Mouse (Mus musculus): ENCODE measurements around the gene Ncoa6. TPM values are rescaled to one million over a fixed set of nuclear protein-coding genes. Genes with fewer than 3 reads are reported as not detected.

Gene Ncoa6
- polyA plus RNA-seq, 1 experiment from 2014 or later, result 5.0 TPM

DNA sequence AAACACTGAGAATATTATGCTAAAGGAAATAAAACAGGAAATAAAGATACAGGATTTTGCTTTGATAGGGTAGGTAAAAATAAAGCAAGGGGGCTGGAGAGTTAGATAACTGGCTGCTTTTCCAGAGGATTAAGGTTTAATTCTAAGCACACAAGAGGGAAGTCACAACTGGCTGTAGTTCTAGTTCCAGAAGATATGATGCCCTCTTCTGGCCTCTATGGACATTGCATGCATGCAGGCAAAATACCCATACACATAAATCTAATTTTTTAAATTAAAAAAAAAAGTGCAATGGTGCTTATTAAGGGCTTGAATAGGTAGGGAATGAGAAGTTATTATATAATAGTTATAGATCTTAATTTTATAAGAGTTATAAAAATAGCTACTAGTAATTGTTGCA lies 37.2 kb downstream of the Ncoa6 start:
- Histone ChIP-seq H3K4me2 (no peak overlapping the region), H3K4me1 (replicated peaks) (no peaks in the 10 kb centered on the region), H3K4me3 (replicated peaks) (no peak overlapping the region), H3K27ac (replicated peaks) (no peak overlapping the region), H3K36me3 (replicated peaks) (peaks cover 42% of the 10 kb centered on the region), H3K9ac (no peak overlapping the region), H3K9me3 (replicated peaks) (no peaks in the 10 kb centered on the region), H3K27me3 (no peaks in the 10 kb centered on the region)
- no peak for ATAC-seq (ENCODE audit: insufficient read depth)

DNA sequence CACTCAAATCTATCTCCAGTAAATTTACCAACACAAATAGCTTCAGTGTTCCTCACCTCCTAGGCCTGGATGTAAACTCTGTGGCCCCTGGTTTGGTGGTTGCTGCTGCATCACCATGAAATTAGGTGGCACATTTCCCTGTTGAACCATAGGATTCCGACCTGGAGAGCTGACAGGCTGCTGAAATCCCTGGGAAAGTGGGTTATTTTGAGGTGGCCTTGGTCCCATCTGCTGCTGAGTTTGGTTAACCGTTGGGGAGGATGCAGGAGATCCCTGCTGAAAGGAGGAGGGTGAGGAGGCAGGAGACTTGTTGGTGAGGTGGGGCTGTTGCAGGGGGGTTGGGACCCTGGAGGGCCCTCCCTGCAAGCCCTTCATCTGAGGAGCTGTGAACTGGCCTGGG lies 52.8 kb downstream of the Ncoa6 start:
- Histone ChIP-seq H3K9me3 (replicated peaks) (no peaks in the 10 kb centered on the region), H3K36me3 (replicated peaks) (peaks cover 43% of the 10 kb centered on the region), H3K27me3 (no peaks in the 10 kb centered on the region), H3K4me1 (replicated peaks) (no peaks in the 10 kb centered on the region), H3K27ac (replicated peaks) (no peak overlapping the region), H3K4me2 (no peak overlapping the region), H3K4me3 (replicated peaks) (no peak overlapping the region), H3K9ac (no peak overlapping the region)
- ATAC-seq (ENCODE audit: insufficient read depth), result no peak
- 74% methylated on average over 2 of the region's 2 CpGs for WGBS (ENCODE audit: insufficient replicate concordance)

DNA sequence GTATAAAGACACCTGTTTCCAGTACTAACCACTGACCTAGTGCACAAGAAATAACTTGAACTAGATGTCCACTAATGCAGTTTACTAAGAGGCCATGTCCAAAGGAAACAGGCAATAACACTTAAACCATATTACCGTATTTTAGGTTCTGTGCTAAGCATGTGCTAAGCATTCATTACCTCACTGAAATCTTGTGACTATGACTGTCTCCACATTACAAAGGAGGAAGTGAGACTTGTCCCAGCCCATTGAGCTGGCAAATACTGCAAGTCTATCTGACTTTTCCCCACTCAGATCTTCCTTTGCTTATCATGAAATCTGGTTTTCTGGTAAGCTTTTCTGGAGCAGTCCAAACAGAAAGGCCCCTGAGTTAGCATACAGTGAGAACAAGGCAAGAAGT lies 69.1 kb downstream of the Ncoa6 start:
- Histone ChIP-seq H3K4me1 (replicated peaks) (no peaks in the 10 kb centered on the region), H3K9ac (no peak overlapping the region), H3K9me3 (replicated peaks) (no peaks in the 10 kb centered on the region), H3K4me3 (replicated peaks) (no peak overlapping the region), H3K27me3 (no peaks in the 10 kb centered on the region), H3K27ac (replicated peaks) (no peak overlapping the region), H3K4me2 (no peak overlapping the region), H3K36me3 (replicated peaks) (peaks cover 66% of the 10 kb centered on the region)
- ATAC-seq (ENCODE audit: insufficient read depth), result no peak
- WGBS (ENCODE audit: insufficient replicate concordance), result 69% methylated on average over 1 of the region's 1 CpGs

DNA sequence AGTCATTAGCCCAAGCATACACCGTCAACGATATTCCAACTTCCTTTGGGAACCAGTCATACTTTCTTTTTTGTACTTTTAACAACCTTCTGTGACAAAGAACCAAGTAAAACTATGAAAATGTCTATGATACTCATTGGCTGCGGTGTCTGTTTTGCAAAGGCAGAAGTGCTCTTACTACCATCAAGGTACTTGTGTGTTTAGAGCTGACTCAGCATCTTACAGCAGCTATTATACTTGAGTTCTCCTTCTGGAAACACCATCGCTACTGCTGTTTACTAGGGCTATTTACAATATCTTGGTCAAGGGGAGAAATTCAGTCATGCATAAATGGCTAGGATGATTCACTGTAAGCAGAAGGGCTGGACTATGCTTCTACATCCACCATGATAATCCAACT lies 71.8 kb downstream of the Ncoa6 start:
- Histone ChIP-seq H3K9me3 (replicated peaks) (no peaks in the 10 kb centered on the region), H3K27ac (replicated peaks) (no peak overlapping the region), H3K4me3 (replicated peaks) (no peak overlapping the region), H3K36me3 (replicated peaks) (peaks cover 56% of the 10 kb centered on the region), H3K4me1 (replicated peaks) (no peaks in the 10 kb centered on the region), H3K9ac (no peak overlapping the region), H3K27me3 (no peaks in the 10 kb centered on the region), H3K4me2 (no peak overlapping the region)
- 88% methylated on average over 4 of the region's 4 CpGs for WGBS (ENCODE audit: insufficient replicate concordance)
- no peak for ATAC-seq (ENCODE audit: insufficient read depth)

DNA sequence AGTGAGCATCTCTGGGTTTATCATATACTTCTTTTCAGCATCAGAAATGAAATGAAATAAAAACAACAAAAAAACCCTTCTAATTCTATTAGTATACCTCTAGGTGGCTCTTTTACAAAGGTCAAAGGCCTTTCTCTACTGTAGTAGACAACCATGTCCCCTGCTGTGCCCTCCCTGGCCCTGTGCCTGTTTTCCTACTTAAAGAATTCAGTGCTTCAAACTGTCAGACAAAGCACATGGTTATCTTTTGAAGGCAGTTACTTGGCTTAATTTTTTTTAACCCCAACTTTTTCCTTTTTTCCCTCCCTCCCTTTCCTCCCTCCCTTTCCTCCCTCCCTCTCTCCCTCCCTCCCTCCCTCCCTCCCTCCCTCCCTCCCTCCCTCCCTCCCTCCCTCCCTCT lies 73.4 kb downstream of the Ncoa6 start:
- Histone ChIP-seq H3K4me1 (replicated peaks) (no peaks in the 10 kb centered on the region), H3K36me3 (replicated peaks) (peaks cover 44% of the 10 kb centered on the region), H3K4me3 (replicated peaks) (no peak overlapping the region), H3K27ac (replicated peaks) (no peak overlapping the region), H3K9me3 (replicated peaks) (no peaks in the 10 kb centered on the region), H3K4me2 (no peak overlapping the region), H3K27me3 (no peaks in the 10 kb centered on the region), H3K9ac (no peak overlapping the region)
- no peak for ATAC-seq (ENCODE audit: insufficient read depth)

DNA sequence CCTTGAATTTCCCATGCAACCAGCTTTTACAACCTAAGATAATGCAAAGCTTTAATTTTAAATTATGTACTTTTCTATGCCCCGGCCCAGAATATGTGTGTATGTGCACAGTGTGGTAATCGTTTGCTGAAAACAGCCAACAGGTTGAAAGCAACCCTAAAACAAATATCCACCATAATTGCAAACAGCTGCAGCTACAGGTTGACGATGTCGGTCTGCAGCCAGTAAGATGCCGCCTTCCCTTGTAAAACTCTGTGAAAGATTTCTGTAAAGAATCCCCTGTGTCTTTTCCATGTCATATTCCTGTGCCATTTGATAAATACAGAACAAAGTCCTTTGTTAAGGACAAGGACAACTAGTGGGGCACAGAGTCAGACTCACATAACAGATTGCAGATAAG lies 79.1 kb downstream of the Ncoa6 start:
- H3K4me2 ChIP-seq, result no peak overlapping the region
- no peaks in the 10 kb centered on the region for H3K9me3 ChIP-seq (replicated peaks)
- H3K4me1 ChIP-seq (replicated peaks), result no peaks in the 10 kb centered on the region
- H3K27ac ChIP-seq (replicated peaks), result no peak overlapping the region
- peaks cover 36% of the 10 kb centered on the region for H3K36me3 ChIP-seq (replicated peaks)
- WGBS (ENCODE audit: insufficient replicate concordance), result 79% methylated on average over 5 of the region's 5 CpGs
- H3K27me3 ChIP-seq, result no peaks in the 10 kb centered on the region
- no peak overlapping the region for H3K4me3 ChIP-seq (replicated peaks)
- no peak overlapping the region for H3K9ac ChIP-seq
- ATAC-seq (ENCODE audit: insufficient read depth), result no peak

DNA sequence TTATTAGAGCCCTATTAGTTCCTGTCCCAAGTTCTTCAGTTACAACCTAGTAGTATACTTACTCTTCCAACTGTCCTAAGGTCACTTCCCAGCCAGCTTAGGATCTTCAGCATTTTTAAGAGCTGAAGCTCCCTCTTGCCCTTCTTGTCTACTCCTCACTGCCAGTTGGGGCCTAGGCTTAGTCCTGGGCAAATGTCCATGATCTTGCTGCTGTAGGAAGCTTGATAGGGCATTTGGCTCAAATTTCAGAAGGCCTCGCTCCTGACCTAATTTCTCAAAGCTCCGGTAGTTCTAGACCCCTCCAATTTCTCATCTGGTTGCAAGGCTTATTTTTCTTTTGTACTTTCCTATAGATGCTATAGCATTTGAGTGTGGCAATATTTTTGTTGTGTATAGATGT lies 85.1 kb downstream of the Ncoa6 start:
- H3K36me3 ChIP-seq (replicated peaks), result peaks cover 26% of the 10 kb centered on the region
- H3K4me1 ChIP-seq (replicated peaks), result 0 out of 2 replicates have a peak, but pooled peaks cover 4% of the 10 kb centered on the region
- H3K9ac ChIP-seq, result no peak overlapping the region

DNA sequence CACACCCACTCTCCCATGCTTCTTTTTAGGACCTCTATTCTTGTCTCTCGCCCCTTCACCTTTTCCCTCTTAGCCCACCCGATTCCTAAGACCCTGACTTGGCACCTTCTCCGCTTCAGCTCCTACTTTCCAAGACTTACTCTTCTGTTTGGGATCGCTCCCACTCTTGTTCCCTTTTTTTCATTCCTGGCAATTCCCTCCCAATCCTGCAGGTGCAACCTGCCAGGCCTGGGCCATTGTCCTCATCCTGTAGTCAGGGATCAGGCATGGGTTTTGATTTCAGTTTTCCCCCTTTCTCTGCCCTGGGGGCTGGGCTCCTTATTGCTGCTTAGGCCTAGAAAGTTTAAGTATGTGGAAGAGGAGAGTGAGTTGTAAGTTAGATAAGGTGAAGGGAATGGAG lies 86.6 kb downstream of the Ncoa6 start:
- 55% methylated on average over 4 of the region's 4 CpGs for WGBS (ENCODE audit: insufficient replicate concordance)
- no peak for ATAC-seq (ENCODE audit: insufficient read depth)
- H3K27ac ChIP-seq (replicated peaks), result no peak overlapping the region

More for the DNA sequence above, 85.1 kb downstream of the Ncoa6 start:
- no peak for ATAC-seq (ENCODE audit: insufficient read depth)
- Histone ChIP-seq H3K27ac (replicated peaks) (no peak overlapping the region), H3K9me3 (replicated peaks) (no peaks in the 10 kb centered on the region), H3K4me2 (no peak overlapping the region), H3K27me3 (peaks cover 10% of the 10 kb centered on the region), H3K4me3 (replicated peaks) (no peak overlapping the region)
- WGBS (ENCODE audit: insufficient replicate concordance), result 80% methylated on average over 2 of the region's 2 CpGs

DNA sequence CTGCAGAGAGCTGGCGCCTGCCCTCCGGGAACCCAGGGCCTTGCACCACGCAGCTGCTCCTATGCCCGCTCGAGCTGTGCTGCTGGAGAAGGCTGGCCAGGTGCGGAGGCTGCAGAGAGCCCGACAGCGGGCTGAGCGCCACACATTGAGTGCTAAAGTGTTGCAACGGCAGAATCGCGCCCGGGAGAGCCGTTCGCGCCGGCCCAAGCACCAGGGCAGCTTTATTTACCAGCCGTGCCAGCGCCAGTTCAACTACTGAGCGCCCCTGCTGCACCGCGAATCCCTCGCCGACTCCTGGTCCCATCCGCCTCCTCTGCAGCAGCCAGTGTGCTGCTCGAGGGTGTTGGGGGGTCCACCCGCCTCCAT lies 87.2 kb downstream of the Ncoa6 start:
- Histone ChIP-seq H3K9ac (no peak overlapping the region), H3K4me3 (replicated peaks) (no peak overlapping the region), H3K36me3 (replicated peaks) (peaks cover 18% of the 10 kb centered on the region)

More for the DNA sequence above, 86.6 kb downstream of the Ncoa6 start:
- Histone ChIP-seq H3K36me3 (replicated peaks) (peaks cover 18% of the 10 kb centered on the region), H3K4me2 (no peak overlapping the region), H3K27me3 (peaks cover 10% of the 10 kb centered on the region), H3K9ac (no peak overlapping the region), H3K4me1 (replicated peaks) (peaks cover 17% of the 10 kb centered on the region), H3K4me3 (replicated peaks) (no peak overlapping the region), H3K9me3 (replicated peaks) (no peaks in the 10 kb centered on the region)

DNA sequence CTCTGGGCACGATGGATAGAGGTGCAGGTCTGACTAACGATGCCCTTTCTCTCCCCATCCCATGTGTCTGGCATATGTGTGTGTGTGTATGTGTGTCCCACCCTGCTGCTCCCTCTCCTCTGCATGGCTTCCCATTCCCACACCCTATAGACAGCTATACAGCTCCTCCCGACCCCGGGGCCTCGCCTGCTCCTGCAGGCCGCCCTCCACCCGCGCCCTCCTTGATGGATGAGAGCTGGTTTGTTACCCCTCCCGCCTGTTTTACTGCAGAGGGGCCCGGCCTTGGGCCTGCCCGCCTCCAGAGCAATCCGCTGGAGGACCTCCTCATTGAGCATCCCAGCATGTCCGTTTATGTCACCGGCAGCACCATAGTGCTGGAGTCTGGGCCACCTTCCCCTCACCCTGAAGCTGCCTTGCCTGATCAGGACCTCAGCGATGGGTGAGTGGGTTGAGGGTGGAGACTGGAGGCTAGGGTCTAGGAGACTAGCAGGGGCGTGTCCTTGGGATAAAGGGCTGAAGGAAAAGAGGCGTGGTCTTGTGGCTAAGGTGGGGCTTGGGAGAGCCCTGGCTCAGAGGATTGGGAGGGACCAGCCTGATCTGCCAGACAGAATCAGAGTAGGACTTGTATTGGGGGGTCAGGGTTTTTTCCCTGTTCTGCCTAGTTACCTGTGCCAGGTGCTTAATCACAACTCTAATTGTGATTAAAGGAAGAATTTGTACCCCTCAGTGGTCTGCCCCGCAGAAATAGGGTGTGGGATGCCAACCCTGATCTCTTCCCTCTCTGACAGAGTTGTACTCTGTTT lies 87.8 kb downstream of the Ncoa6 start:
- Histone ChIP-seq H3K27me3 (peaks cover 15% of the 10 kb centered on the region), H3K4me3 (replicated peaks) (no peak overlapping the region), H3K9ac (no peak overlapping the region), H3K4me1 (replicated peaks) (peaks cover 26% of the 10 kb centered on the region), H3K9me3 (replicated peaks) (no peaks in the 10 kb centered on the region), H3K4me2 (no peak overlapping the region), H3K27ac (replicated peaks) (no peak overlapping the region), H3K36me3 (replicated peaks) (peaks cover 12% of the 10 kb centered on the region)
- ATAC-seq (ENCODE audit: insufficient read depth), result no peak
- WGBS (ENCODE audit: insufficient replicate concordance), result 54% methylated on average over 18 of the region's 18 CpGs

More for the DNA sequence above, 87.2 kb downstream of the Ncoa6 start:
- no peaks in the 10 kb centered on the region for H3K9me3 ChIP-seq (replicated peaks)
- no peak overlapping the region for H3K27ac ChIP-seq (replicated peaks)
- peaks cover 10% of the 10 kb centered on the region for H3K27me3 ChIP-seq
- no peak for ATAC-seq (ENCODE audit: insufficient read depth)
- peaks cover 21% of the 10 kb centered on the region for H3K4me1 ChIP-seq (replicated peaks)
- no peak overlapping the region for H3K4me2 ChIP-seq
- WGBS (ENCODE audit: insufficient replicate concordance), result 29% methylated on average over 27 of the region's 27 CpGs

DNA sequence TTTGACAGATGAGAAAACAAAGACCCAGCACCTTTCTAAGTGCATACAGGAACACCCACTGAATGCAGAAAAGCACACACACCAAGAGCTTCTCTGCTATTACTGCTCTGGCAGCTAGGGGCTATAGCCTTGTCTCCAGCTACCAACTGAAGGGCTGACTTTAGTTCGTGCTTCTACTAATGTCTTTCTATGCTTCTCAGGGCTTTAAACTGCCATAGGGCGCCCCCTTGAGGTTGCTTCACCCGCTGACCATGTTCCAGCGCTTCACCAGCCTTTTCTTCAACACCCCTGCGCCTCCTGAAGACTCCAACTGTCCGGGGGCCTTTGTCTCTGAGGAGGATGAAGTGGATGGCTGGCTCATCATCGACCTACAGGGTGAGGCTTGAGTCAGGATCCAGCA lies 88.6 kb downstream of the Ncoa6 start:
- Histone ChIP-seq H3K4me2 (no peak overlapping the region), H3K9me3 (replicated peaks) (no peaks in the 10 kb centered on the region), H3K36me3 (replicated peaks) (peaks cover 9% of the 10 kb centered on the region), H3K27me3 (peaks cover 24% of the 10 kb centered on the region), H3K27ac (replicated peaks) (no peak overlapping the region), H3K4me1 (replicated peaks) (peaks cover 29% of the 10 kb centered on the region), H3K9ac (no peak overlapping the region), H3K4me3 (replicated peaks) (no peak overlapping the region)
- ATAC-seq (ENCODE audit: insufficient read depth), result no peak
- WGBS (ENCODE audit: insufficient replicate concordance), result 16% methylated on average over 7 of the region's 7 CpGs
